Mouse (Mus musculus) yolk sac, embryonic 10.5 days (tissue): ENCODE results near the gene 0610009B22Rik.
A peak's percentile ranks its signal among the peaks of the same experiment; 100 is the strongest.

Experiments
- DNase-seq: peaks from one replicate; pipeline ENCODE4 v3.0.0-alpha.2; 2017; ENCODE audit warnings: low spot score

0610009B22Rik gene

GRCm38 (mm10) chr11:51635525-51636322 lies 53.0 kb downstream of the 0610009B22Rik start, which contains the start of gene Rmnd5b:
Gene Rmnd5b (minus strand): TSS chr11:51635896.
- peak; percentile 87 for DNase-seq
